ENCODE assay signal across 8 mouse cellular contexts in genomic region chr2:119546848-119547521, GRCm38 (mm10). TPM values are rescaled to one million over a fixed set of nuclear protein-coding genes. Genes with fewer than 3 reads are reported as not detected.
A peak's percentile ranks its signal among the peaks of the same experiment; 100 is the strongest.
DNase-seq lines count a peak whose midpoint lies in the region; ATAC-seq and TF ChIP-seq lines count a peak whose summit lies in the region.

No protein-coding gene starts in this region.

- H3K9me3 ChIP-seq in heart, embryonic 10.5 days: no peaks in the 10 kb centered on the region
- no peaks in the 10 kb centered on the region for H3K9me3 ChIP-seq in kidney, embryonic 15.5 days (replicated peaks)

- H3K27ac ChIP-seq in bone marrow macrophage, adult 2 months (ENCODE audit: insufficient read depth, low read depth, low read length): peak overlapping the region; percentile 66
- H3K27ac ChIP-seq in embryonic fibroblast, embryonic 13.5 days (ENCODE audit: insufficient read depth, low read length): peak overlapping the region; percentile 59
- peak overlapping the region; percentile 85 for H3K27ac ChIP-seq in heart, embryonic 10.5 days
- peak overlapping the region; percentile 87 for H3K27ac ChIP-seq in kidney, embryonic 15.5 days

- ATAC-seq in kidney, embryonic 15.5 days (replicated peaks; ENCODE audit: low FRiP score): peak; percentile 84
- ATAC-seq in monocyte, adult 5-6 weeks (replicated peaks; ENCODE audit: insufficient number of reproducible peaks, low FRiP score, low TSS enrichment, poor library complexity, severe bottlenecking): peak; percentile 86

- H3K4me3 ChIP-seq in bone marrow macrophage, adult 2 months (ENCODE audit: insufficient read depth, low read length): peak overlapping the region; percentile 62
- H3K4me3 ChIP-seq in embryonic fibroblast, embryonic 13.5 days (ENCODE audit: insufficient read depth, low read length): peak overlapping the region; percentile 37
- H3K4me3 ChIP-seq in heart, embryonic 10.5 days: peak overlapping the region; percentile 74
- H3K4me3 ChIP-seq in kidney, embryonic 15.5 days (replicated peaks): peak overlapping the region; percentile 74

- peak overlapping the region; percentile 50 for H3K9ac ChIP-seq in kidney, embryonic 15.5 days

- no peaks in the 10 kb centered on the region for H3K27me3 ChIP-seq in heart, embryonic 10.5 days (ENCODE audit: insufficient read depth, poor library complexity, severe bottlenecking)
- H3K27me3 ChIP-seq in kidney, embryonic 15.5 days: no peaks in the 10 kb centered on the region

- TF ChIP-seq POLR2A in bone marrow macrophage, adult 2 months (IDR thresholded peaks at IDR 0.05; ENCODE audit: borderline replicate concordance, low read depth, low read length): no peak
- no peak; the same call in 1 of the 2 replicates for TF ChIP-seq POLR2A in embryonic fibroblast, embryonic 13.5 days (IDR thresholded peaks at IDR 0.05; ENCODE audit: low read depth, low read length)

- H3K36me3 ChIP-seq in heart, embryonic 10.5 days: no peaks in the 10 kb centered on the region
- no peaks in the 10 kb centered on the region for H3K36me3 ChIP-seq in kidney, embryonic 15.5 days

- peak overlapping the region; percentile 82 for H3K4me2 ChIP-seq in kidney, embryonic 15.5 days

- peaks cover 14% of the 10 kb centered on the region for H3K4me1 ChIP-seq in bone marrow macrophage, adult 2 months (ENCODE audit: control insufficient read depth, insufficient read depth, low read length)
- peaks cover 4% of the 10 kb centered on the region for H3K4me1 ChIP-seq in embryonic fibroblast, embryonic 13.5 days (ENCODE audit: control insufficient read depth, insufficient read depth, low read length)
- H3K4me1 ChIP-seq in heart, embryonic 10.5 days: peaks cover 16% of the 10 kb centered on the region
- peaks cover 23% of the 10 kb centered on the region for H3K4me1 ChIP-seq in kidney, embryonic 15.5 days

- peak; percentile 93 for DNase-seq in A20 (ENCODE audit: low read depth, low spot score)
- peak; percentile 95 for DNase-seq in heart, embryonic 10.5 days (ENCODE audit: low spot score)
- peak; percentile 95 for DNase-seq in liver
- peak; percentile 87 to 95 for DNase-seq in spleen, postnatal 4 days (ENCODE audit: low spot score in 2 of 2)

- peak; percentile 98 for TF ChIP-seq CTCF in bone marrow macrophage, adult 2 months (IDR thresholded peaks at IDR 0.05; ENCODE audit: low read depth, low read length)
- TF ChIP-seq CTCF in embryonic fibroblast, embryonic 13.5 days (IDR thresholded peaks at IDR 0.05; ENCODE audit: borderline replicate concordance, insufficient read depth, low read length): peak; percentile 61

- WGBS in heart, embryonic 10.5 days: under 1% methylated on average over 30 of the region's 30 CpGs
- WGBS in kidney, embryonic 15.5 days: under 1% methylated on average over 30 of the region's 30 CpGs

RNA-seq across cellular contexts. Expression of gene Exd1, which starts 0.4 kb away (rescaled TPM):
- polyA plus RNA-seq in bone marrow macrophage, adult 2 months (2012; ENCODE audit: insufficient read depth, insufficient read length, missing spikeins): 0.80 and 1.0 TPM in 2 replicates
- polyA plus RNA-seq in embryonic fibroblast, embryonic 13.5 days (2011; ENCODE audit: insufficient read length, low read depth, missing spikeins): 0.94 and 1.1 TPM in 2 replicates
- polyA plus RNA-seq in heart, embryonic 10.5 days (2016; fragmentation: Nextera tagmentation; extraction: Ambion mirVana): 0.31 and 0.34 TPM in 2 replicates
- 0.35 and 0.71 TPM in 2 replicates for polyA plus RNA-seq in kidney, embryonic 15.5 days (2015; fragmentation: Nextera tagmentation; extraction: Ambion mirVana)
- 0.87 TPM in 1 of 3 replicates, not detected in the others for total RNA-seq in monocyte, adult 5-6 weeks (2017)

RNA-seq across cellular contexts. Expression of gene Chp1, which starts 0.5 kb away (rescaled TPM):
- polyA plus RNA-seq in bone marrow macrophage, adult 2 months (2012; ENCODE audit: insufficient read depth, insufficient read length, missing spikeins): 84.2 and 90.0 TPM in 2 replicates
- polyA plus RNA-seq in embryonic fibroblast, embryonic 13.5 days (2011; ENCODE audit: insufficient read length, low read depth, missing spikeins): 113 and 129 TPM in 2 replicates
- 42.4 and 47.4 TPM in 2 replicates for polyA plus RNA-seq in heart, embryonic 10.5 days (2016; fragmentation: Nextera tagmentation; extraction: Ambion mirVana)
- polyA plus RNA-seq in kidney, embryonic 15.5 days (2015; fragmentation: Nextera tagmentation; extraction: Ambion mirVana): 59.7 and 60.3 TPM in 2 replicates
- 78.2 to 92.9 TPM (median 91.0 TPM) in 3 replicates for total RNA-seq in monocyte, adult 5-6 weeks (2017)

Comparison
In these comparisons a context has a peak if more than half of its experiments do, and no peak if none do; other contexts are left out.
1. Peak in every context shown above with its lines: DNase-seq, ATAC-seq, H3K4me3 ChIP-seq and H3K27ac ChIP-seq.